Mouse (Mus musculus) forelimb bud, embryonic 11.5 days (tissue): ENCODE results near the gene Pbx2.

Source experiments
- DNase-seq: peaks from one replicate; pipeline ENCODE4 v3.0.0-alpha.2; 2012; ENCODE audit warnings: low read depth, low spot score

The Pbx2 gene

DNA sequence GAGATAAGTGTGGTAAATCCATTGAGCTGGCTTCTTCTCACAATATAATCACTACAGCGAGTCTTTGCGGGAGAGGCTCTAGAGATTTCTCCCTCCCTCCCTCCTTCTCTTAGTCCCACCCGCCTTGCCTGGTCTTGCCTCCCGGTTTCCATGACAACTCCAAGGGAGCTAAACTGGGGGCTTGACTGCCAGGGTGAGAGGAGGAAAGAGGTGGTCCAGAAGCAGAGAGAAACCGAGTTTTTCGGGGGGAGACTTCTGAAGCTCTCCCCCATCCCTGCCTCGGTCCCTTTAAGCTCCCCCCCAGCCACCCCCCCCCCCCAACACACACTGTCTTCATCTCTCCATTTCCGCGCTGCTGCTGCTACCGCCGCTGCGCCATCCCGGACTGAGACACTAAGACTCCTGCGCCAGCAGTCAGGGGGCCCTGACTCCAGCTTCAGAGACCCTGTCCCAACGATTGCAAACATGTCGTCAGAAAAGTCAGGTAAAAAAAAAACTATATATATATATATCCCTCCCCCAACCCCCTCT lies 38.2 kb downstream of the Pbx2 start, which contains the start of gene Prrt1:
Gene Prrt1 (plus strand): TSS at position 313 of the 531 bp plus-strand sequence.
- DNase-seq, result no peak

DNA sequence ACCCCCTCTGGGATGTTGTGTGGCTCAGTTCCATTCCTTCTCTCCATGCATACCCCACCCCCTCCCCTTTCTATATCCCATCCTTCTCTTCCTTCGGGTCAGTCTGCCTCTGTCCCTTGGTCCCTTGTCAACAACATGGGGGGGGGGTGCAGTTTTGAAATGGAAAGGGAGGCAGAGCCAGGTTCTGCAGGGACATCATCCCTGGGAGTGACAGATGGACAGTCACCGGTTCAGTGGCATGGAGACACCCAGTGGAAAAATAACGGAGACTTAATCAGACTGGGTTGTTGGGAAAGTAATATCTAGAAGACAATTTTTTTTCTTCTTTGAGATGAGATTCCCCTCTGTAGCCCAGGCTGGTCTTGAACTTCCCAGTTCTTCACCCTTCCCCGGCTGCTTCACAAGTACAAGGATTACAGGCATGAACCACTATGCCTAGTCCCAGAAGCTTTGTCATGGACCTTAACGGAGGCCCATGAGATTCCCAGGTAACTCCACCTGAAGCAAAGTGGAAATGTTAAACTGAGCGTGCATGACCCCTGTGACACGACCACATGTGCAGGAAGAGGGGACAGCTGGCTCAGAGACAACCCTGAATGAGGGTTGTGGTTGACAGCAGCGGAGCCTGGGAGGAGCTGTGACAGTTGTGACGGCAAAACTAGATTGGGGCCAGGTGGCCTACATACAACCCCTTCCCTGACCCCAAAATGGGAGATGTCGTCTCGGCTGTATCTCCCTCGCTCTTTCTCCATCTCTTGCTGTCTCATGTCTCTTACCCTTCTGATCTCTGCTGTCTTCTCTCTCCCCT lies 38.9 kb downstream of the Pbx2 start:
- DNase-seq, result no peak

DNA sequence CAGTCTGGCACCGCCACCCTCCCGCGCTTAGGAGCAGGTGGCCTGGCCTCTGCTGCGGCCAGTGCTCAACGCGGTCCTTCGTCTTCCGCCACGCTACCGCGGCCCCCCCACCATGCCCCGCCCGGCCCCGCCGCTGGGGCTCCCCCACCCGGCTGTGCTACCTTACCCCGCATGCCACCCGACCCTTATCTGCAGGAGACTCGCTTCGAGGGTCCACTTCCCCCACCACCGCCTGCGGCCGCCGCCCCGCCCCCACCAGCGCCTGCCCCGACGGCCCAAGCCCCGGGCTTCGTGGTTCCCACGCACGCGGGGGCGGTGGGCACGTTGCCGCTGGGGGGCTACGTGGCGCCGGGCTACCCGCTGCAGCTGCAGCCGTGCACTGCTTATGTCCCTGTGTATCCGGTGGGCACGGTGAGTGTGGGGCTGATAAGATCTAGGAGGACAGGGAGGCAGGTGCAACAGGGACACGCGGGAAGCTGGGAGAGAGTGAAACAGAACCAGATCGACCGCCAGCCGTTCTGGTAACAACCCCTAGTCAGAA lies 39.8 kb downstream of the Pbx2 start:
- DNase-seq, result no peak

DNA sequence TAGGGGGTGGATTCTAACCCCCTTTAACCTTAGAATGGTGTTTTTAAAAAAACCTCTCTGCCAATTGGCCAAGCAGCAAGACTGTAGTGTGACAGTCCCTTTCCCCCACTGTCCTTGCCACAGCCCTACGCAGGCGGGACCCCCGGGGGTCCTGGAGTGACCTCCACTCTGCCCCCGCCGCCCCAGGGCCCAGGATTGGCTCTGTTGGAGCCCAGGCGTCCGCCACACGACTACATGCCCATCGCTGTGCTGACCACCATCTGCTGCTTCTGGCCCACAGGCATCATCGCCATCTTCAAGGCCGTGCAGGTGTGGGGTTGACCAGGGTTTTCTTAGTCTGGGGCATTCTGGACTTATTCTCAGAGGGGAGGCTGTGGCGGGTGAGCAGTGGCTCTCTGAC lies 40.6 kb downstream of the Pbx2 start:
- DNase-seq, result no peak

DNA sequence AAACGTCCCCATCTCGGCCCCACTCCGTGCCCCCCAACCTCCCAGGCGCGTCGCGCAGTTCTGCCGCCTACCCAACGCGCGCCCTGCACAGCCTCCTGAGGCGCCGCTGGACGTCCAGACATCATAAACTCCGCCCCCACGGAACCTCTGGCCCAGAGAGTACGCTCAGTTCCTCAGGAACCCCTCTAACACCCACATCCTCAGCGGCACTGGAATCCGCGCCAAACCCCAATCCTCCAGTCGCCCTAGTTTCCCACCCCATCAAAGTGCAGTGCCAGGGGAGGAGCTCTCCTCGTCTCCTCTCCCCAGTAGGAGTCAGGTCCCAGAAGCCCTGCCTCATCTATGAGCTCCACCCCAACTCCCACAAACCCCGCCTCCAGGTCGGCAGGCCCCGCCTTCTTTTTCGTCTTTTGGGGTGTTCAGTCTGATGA lies 41.2 kb downstream of the Pbx2 start:
- no peak for DNase-seq

DNA sequence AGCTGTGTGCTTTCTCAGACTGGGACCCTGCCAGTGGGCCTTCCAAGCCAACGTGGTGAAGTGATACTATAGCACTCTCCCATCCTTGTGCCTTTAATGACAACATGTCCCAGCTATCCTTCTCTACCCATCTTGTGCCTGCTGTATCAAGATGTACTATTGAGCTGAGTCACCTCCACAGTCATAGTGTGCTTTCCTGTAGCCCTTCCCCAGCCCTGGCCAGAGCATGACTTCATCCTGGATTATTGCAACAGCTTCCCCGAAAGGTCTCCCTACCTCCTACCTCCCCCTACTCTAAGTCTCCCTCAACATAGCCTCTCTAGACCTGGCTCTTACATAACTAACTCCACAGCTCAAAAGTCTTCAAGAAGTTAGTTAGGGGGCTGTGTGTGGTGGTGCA lies 44.6 kb downstream of the Pbx2 start:
- DNase-seq, result no peak

DNA sequence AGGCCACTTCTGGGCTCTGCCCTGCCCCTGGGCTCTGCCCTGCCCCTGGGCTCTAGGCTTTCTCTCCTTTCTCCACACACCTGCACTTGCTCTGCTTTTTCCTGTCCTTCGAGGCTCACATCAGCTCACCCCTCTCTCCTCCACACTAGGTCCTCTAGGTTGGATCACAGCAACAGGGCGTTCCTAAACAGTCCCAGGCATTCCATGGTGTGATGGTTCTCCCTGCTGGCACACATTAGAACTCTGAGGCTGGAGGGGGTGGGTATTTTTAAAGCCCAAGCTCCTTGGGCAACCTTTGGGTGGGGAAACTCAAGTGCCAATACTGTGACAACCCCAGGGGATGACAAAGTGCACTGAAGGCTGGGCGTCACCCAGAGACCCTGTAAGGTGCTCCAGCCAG lies 46.4 kb downstream of the Pbx2 start:
- DNase-seq, result no peak

DNA sequence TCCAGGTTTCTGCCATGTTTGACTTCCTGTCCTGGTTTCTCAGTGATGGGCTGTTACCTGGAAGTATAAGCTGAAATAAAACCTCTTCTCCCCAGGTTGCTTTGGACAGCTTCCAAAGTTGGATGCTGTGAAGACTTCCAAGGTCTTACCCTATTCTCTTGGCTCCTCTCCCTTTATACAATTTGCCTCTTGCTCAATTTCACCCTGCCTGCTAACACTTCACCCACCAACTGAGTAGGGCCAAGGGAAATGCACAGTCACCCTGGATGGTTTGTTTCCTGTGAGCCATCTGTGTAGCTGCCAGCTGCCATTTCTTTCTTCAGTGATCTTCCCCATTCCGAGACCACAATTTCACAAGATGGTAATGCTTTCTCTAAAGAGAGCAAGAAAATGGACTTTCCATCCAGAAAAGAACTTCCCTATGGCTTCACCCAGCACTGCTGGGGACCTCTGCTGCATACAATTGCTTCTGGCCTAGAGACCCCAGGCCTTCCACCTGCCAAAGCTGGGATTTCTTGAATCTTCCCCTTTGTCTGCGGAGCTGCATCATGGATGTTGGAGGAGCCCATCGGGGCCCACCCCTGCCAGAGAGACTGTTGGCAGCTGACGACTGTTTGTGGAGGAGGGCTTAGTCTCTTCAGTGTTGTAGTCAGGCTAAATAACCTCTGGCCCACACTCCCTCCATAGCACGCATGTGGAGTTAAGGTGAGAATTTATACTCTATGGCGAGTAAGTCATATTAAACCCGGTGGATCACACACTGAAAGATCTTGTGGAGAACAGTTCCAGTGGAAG lies 48.6 kb downstream of the Pbx2 start:
- DNase-seq, result no peak

DNA sequence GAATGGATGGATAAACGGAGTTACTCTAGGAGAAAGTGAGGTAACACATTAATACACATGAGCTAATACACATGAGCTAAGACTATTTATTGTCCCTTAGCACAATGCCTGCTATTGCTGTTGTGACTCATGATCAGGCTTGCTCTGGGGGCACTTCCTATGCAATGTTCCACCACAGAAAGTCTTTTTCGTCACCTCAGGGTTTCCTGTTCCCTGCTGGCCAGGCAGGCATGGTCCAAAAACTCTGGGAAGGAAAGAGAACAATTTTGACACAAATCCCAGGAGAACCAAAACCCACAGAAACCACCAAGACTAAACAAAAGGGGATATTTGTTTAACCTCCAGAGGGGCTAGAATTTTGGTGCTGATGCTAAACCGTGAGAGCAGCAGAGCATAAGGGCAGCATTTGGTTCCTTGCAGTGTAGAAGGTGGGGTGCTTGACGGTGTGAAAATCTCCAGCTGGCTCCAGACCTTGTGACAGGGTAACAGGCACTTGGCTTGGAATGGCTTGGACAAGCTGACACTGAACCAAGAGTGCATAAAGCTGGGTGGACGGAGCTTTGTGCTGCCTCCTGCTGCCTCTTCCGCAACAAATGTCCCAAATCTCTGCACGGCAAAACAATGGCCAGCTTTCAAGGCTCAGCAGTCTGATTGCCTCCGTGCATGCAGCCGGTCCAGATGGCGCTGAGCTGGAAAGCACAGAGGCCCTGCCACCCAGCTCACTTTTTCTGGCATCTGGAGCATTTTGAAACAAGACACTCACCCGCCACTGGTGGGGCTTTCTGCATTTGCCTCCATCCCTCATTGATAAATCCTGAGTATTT lies 49.9 kb downstream of the Pbx2 start:
- DNase-seq, result peak; percentile 53

DNA sequence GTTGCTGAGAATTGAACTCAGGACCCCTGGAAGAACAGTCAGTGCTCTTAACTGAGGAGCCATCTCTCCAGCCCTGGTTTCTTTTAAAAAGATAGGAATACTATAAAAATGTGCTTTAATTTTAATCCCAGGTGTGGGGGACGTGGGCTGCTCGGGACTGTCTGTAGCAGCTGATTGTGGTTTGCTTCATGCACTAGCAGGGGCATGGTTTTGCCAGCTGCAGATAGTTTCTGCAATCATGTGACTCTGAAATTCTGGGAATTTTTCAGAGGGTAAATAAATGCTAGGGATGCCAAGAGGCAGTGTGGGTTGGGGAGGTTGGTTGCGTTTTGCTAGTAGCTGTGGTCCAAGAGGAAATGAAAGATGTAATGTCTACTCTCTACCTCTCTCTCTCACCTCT lies 50.9 kb downstream of the Pbx2 start:
- DNase-seq, result no peak

DNA sequence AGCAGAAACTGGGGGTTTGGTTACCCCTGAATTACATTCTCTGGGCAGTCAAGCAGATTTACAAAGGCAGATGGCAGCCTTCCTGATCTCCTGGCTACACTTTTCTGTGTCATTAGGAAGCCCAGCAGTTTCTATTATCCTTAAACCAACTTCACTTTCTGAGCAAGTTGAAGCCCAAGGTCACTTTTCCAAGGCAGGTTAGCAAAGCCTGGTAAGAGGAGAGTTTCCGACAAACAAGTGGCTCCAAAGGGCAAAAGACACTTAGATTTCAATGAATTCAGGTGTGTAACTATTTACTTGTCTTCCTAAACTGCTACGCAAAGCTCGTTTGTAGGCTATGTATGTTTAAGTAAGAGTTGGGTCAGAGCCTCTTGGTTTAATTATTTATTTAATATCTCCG lies 52.3 kb downstream of the Pbx2 start:
- no peak for DNase-seq

DNA sequence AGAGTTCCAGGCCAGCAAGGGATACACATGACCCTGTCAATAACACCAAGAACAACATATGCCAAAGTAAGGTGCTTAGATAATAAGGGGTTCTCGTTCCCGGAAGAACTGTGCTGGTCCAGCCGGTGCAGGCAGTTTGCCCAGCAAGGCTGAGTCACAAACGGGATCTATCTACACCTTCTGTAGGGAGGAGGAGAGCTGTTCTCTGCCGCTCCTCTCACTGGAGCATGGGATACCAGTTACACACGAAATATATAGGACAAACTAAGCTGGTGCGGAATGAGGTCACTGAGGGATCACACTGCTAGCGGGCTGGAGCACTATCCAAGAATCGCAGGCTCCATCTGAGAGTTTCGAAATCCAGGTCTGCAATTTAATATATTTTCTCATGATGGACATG lies 52.9 kb downstream of the Pbx2 start:
- no peak for DNase-seq

DNA sequence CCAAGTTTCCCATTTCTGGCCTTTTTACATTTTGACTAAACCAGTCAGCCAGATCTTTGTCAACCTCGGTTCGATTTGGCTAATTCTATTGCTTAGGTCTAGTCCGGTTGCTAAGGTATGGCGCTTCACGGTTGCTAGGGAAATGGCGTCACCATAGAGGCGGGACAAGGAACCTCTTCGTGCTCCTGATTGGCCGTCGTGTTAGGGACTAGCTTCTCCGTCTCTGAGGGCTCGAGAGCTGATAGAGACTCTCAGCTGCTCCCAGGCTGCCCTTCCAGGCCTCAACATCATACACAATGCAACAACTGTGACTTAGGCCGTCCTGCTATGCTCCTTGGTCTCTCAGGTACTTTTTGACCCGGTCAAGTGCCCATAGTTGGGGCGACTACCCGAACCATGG lies 53.5 kb downstream of the Pbx2 start, which contains the start of gene Fkbpl:
Gene Fkbpl (plus strand): TSS at position 157 of the 400 bp plus-strand sequence.
- peak; percentile 97 for DNase-seq

DNA sequence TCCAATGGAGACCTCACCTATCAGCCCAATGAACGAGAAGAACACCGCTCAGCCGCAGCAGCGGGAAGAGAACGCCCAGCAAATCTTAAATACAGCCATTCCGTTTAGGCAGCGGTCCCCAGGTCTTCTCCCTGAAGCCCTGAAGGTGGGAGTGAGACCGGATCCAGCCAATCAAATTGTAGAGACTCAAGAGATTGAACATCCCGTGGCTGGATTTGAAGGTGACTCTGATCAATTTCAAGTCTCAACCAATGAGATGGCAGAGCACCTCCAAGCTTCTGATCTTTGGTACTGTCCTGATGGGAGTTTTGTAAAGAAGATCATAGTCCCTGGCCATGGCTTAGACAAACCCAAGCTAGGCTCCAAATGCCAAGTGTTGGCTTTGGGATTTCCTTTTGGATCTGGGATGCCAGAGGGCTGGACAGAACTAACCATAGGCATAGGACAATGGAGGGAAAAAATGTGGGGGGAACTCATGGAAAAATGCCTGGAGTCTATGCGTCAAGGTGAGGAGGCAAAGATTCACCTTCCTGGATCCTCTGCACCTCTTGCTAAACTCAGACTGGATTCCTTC lies 54.3 kb downstream of the Pbx2 start:
- DNase-seq, result no peak

DNA sequence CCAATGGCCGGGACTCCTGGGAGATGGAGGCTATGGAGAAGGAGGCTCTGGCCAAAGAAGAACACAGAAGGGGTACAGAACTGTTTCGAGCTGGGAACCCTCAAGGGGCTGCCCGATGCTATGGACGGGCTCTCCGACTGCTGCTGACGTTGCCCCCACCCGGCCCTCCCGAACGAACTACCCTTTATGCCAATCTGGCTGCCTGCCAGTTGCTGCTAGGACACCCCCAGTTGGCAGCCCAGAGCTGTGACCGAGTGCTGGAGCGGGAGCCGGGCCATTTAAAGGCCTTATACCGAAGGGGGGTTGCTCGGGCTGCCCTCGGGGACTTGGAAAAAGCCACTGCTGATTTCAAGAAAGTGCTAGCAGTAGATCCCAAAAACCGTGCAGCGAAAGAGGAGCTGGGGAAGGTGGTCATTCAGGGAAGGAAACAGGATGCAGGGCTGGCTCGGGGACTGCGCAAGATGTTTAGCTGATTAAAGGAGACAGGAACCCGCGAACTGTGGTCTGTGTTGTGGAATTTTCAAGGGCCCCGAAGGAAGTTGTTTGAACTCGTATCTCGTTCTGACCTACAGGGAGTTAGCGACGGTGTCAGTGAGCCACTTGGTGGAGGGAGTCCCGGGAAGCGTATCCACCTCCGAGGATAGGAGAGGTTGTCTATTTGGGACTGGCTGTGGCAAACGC lies 54.9 kb downstream of the Pbx2 start:
- no peak for DNase-seq
